Mouse (Mus musculus): Measurements from ENCODE around the gene Liph.
A peak's percentile ranks its signal among the peaks of the same experiment; 100 is the strongest.

The Liph gene

DNA sequence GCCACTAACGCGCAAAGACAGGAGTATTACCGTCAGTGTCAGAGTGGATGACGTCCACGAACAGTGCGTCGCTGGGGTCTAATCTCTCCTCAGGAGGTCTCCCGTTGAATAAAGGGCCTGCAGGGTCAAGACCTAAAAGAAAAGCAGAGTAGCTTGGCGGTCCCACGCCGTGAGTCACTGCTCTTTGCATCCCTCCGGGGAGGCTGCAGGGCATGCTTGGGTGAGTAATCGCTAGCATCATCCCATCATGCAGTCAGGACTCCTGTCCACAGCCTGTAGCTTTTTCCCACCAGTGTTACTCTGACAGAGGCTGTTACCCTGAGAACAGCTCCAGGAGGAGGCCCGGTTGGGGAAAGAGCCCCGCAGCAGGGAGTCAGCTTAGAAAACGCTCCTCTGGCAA lies 19.3 kb downstream of the Liph start:
- peak; percentile 65 for DNase-seq (ENCODE audit: low read depth, low spot score)

DNA sequence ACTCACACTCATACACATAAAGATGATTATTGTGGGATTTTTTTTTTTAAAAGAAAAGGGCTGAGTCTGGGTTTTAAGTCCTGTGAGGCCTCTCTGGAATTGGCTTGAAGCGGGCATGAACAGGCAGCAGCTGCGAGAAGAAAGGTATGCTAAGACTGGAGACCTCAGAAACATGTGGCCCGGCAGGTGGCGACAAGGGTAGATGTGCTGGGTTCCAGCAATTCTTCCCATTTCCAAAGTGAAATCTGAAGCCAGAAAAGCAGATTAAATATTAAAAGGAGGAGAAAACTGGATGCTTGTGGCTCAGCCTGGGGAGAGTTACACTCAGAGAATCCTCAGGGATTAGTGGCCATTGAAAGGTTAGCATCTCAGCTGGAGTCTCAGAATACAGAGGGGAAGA lies 24.0 kb downstream of the Liph start:
- DNase-seq (ENCODE audit: low read depth, low spot score) = no peak

DNA sequence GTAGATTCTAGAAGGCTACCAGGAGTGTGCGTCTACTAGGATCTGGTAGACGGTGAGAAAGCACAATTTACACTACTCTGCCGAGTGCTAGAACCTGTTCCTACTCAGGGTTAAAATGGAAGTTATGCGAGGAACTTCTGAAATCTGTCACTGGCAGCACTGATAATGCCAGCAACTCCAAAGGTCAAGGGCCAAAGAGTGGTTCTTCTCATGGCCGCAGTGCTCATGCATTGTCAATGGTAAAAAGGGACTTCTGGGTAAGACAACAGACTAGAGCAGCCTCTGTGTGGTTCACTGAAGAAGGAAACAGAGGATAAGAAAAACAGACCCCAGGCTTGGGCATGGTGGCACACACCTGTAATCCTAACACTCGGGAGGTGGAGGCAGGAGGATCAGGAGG lies 24.9 kb downstream of the Liph start:
- no peak for DNase-seq (ENCODE audit: low read depth, low spot score)

DNA sequence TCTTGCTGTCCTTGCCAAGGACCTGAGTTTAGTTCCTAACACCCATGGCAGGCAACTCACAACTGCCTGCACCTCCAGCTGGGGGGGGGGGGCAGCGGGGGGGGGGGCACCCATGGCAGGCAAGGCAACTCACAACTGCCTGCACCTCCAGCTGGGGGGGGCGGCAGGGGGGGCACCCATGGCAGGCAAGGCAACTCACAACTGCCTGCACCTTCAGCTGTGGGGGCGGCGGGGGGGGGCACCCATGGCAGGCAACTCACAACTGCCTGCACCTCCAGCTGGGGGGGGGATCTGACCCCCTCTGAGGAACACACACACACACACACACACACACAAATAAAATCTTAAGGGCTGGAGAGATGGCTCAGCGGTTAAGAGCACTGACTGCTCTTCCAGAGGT lies 25.6 kb downstream of the Liph start:
- no peak for DNase-seq (ENCODE audit: low read depth, low spot score)

DNA sequence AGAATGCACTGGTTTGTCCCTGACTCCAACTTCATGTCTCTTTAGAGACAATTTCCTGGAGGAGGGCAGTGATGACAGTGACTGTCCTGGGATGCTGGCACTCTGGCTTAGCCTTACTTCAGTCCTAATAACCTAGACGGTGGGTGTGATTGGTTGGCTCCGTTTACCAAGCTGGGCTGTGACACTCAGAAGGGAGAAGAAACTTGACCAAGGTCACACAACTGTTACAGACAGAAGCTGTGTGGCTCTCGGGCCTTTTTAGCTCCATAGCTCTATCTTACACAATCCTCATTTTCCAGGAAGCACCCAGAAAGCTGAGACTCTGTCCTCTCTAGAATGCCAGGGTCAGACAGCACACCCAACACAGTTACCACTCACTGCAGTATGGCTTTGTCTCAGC lies 29.9 kb downstream of the Liph start:
- no peak for DNase-seq (ENCODE audit: low read depth, low spot score)

DNA sequence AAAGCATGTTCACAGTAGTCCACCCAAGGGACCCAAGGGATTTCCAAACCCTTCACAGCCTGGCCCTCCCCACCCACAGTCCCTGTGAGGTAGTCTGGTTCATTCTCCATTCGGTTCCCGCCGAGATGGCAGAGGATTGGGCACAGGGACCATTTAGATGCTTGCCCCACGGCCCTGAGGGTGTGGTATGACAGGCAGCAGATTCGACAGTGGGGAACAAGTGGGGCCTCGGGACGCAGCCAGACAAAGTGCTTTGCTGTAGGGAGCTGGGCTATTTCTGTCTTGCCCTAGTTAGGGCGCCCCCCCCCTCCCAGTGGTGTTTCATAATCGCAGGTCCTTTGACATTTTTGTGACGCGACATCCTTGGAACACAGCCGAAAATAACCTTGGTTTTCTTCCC lies 39.9 kb downstream of the Liph start:
- no peak for DNase-seq (ENCODE audit: low read depth, low spot score)

DNA sequence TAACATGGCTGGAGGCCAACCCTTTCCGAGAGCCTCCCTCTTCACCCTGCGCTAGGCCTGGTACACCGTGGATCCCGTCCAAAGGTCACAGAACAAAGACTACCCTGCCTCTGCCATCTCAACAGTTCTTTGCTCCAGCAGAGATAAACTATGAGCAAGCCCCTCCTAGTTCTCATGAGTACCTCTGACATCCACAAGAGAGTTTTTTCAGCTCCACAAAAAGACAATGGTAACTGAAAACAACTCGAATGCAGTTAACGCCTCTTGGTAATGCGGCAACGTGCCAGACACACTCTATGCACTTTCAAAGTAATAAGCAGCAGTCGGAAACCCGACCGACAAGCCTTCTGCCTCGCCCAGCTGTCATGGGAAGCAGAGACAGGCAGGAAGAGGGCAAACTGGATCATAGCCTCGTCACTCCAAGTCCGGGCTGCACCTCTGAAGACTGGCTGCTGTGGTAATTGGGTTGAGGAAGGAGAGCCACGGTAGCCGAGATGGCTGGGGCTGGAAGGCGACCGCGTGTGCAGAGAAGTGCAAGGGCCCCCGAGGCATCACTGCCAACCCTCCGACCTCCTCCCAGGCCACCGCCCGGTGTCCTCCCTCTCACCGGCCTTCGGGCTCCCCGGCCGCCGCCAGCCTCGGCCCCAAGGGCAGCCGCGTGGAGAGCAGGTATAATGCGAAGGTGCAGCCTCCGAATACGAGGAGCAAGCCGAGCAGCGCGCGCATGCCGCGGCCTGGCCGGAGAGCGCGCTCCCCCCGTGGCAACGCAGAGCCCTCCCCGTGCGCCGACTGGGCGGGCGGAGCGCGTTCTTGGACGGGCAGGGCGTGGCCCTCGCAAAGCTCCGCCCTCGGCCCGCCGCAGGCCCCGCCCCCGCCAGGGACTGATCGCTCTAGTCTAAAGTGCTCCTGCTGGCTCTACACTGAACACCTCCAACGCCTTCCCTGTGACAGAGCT lies 48.4 kb downstream of the Liph start, which contains the start of gene Tmem41a:
Tmem41a (minus strand) TSS at position 792 of the 955 bp plus-strand sequence.
- peak; percentile 88 for DNase-seq (ENCODE audit: low read depth, low spot score)

DNA sequence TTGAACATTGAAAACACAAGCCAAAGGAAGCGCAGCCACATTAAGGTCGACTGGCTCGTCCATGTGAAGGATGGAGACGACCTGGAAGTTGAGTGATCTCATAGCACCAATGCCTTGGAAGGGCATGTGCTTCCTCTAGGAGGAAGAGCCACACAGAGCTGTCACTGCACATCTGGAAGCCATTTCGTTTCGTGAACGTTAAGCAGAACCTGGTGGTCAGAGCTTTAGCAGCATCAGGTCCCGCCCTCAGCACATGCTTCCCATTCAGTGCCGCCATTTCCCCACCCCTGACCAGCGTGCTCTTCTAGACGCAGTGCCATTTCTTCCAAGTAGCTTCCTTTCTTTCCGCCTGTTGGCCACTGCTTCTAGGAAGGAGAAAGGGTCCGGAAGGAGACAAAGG lies 67.0 kb downstream of the Liph start:
- no peak for DNase-seq (ENCODE audit: low read depth, low spot score)

DNA sequence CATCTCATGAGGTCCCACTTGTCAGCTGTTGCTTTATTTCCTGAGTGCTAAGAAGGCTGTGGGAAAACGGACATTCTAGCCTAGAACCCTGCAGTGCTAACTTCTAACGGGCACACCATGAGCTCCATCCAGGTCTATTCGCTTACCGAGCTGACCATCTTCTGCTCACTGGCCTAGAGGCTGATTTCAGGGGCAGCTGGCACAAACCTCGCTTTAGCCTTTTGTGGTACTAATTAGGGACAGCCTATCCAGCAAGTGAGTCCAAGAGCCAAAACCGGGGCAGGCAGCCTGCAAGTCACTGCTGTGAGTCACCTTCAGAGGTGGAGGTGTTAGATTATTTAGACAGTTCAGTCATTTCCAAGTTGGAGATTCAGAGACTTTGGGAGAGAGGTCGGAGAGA lies 78.8 kb downstream of the Liph start:
- no peak for DNase-seq (ENCODE audit: low read depth, low spot score)

DNA sequence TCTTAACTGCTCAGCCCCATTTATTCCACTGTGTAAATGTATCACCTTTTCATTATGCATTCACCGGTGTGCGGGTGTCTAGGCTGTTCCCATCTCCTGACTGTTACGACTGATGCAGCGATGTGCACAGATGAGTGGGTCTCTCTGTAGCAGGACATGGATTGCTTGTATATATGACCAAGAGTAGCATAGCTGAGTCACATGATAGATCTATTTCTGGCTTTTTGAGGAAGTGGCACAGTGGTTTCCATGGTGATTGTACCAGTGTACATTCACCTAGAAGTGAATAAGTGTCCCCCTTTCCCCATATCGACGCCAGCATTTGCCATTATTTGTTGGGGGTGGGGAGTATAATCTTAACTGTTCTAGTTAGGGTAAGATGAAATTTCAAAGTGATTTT lies 82.1 kb downstream of the Liph start:
- no peak for DNase-seq (ENCODE audit: low read depth, low spot score)

DNA sequence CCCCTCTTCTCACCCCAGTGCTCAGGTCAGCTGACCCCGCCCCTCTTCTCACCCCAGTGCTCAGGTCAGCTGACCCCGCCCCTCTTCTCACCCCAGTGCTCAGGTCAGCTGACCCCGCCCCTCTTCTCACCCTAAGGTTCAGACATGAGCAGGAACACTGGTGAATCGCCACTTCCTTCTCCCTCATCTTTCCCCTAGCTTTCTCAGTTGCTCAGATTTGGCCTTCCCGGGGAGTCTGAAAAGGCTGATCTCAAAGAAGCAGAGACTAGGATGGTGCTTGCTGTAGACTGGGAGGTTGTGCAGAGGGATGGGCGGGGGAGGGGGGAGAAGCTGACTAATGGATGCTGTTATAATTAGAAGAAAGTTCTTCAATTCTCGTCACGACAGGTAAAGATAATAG lies 86.6 kb downstream of the Liph start:
- DNase-seq (ENCODE audit: low read depth, low spot score) = peak; percentile 75

DNA sequence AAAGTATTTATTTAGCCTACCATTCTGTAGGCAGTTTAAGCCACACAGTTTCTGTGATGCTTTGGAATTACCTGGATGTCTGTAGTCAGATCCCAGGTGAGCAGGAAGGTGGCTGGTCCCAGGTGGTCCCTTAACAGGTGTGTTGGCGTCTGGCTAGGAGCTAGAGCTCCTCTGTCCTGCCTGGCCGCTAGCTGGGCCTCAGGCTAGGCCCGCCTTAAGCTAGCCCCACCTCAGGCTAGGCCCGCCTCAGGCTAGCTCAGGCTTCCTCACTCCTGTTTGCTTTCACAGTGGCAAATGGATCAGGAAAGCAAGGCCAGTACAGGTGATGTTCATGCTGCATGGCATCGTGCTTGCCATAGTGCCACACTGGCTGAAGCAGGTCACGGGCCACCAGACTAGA lies 88.6 kb downstream of the Liph start:
- no peak for DNase-seq (ENCODE audit: low read depth, low spot score)

DNA sequence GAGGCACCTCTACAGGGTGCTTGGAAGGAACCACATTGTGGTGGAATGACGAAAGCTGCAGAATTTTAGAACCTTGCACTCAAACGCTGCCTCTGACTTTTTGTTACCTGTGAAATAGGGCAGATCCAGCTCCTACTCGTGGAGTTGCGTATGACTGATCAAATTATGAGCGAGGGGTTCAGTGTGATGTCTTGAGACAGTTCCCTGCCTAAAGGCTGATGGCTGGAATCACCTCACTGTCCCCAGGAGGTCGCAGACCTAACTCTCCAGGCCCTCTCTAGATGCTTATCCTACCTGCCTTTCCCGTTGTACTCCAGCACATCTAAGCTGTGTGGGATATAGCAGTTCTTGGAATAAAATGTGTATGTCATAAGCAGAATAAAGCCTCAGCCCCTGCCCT lies 89.5 kb downstream of the Liph start:
- DNase-seq (ENCODE audit: low read depth, low spot score) = no peak

DNA sequence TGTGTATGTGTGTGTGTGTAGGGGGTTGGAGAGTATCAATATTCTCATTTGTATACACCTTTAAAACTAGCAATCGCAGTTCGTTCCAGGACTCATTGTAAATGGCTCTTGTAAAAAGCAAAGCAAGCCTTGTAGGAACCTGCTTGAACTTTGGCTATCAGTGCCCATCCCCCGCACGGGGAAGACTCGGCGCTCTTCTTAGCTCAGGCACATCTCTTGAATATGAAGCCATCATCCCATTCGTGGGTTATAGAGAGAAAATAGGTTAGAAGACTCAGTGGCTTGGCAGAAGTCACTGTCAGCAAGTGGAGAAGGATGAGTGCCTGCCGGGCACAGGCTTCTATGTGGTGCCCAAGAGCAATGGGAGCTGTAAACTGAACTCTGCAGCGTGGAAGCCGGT lies 90.8 kb downstream of the Liph start:
- DNase-seq (ENCODE audit: low read depth, low spot score) = peak; percentile 18

Data from R1 (cell line).